Mouse (Mus musculus): ENCODE data around the gene Rai1. TPM values are rescaled to one million over a fixed set of nuclear protein-coding genes. Genes with fewer than 3 reads are reported as not detected.

Rai1 gene
- total and polyA plus RNA-seq, 3 experiments: 6.6 to 22.6 (median 15.4) TPM

DNA sequence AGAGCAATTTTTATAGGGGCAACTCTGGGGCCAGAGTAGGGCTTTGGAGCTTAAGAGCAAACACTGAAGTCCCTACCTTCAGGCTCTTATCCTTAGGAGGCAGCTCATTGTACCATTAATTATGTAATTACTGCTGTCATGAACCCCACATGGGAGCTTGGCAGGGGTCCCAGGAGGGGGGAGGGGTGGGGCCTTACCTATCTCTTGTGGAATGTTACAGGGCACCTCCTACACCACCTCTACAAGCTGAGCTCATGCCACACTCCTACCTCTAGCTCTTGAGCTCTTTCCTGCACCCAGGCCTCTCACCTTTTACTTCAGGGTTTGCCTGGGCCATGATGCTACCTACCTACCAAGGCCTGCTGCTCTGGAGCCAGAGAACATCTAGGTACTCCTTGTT is 73.7 kb downstream of the Rai1 start:
- peaks cover 0 to 56% of the 10 kb centered on the region in 2 experiments for H3K36me3 ChIP-seq (replicated peaks in 1 of 2; ENCODE audit: control insufficient read depth in 1 of 2, insufficient read depth in 1 of 2, low read length in 1 of 2)

DNA sequence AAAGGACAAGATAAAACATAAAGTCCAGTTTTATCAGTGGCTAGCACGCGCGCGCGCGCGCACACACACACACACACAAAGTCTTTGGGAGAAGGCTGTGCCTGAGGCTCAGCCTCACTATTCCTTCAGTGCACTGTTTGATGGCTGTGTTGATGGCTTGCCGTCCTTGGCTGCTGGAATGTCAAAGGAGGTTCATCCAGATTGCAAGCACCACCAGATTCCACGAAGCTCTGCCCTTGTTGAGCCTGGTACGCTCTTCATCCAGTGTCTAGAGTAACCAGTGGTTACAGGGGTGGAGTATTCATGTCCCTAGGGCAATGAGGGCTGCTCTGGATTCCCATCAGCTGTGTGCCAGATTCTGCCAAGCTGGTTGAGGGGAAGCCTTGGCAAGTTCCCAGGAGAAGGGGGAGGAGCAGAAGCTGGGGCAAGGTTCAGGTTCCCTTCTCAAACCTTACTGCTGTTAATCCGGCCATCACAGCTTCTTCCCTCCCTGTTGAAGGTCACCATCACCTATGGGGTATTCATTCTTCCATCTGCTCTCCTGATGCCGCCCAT is 77.4 kb downstream of the Rai1 start:
- H3K4me3 ChIP-seq (replicated peaks in 1 of 3; ENCODE audit: low read depth in 2 of 3, low read length in 2 of 3, poor library complexity in 1 of 3): no peak overlapping the region
- no peaks in the 10 kb centered on the region for H3K27me3 ChIP-seq (replicated peaks)
- H3K9ac ChIP-seq (ENCODE audit: insufficient read depth, low read depth): no peak overlapping the region
- dilution Hi-C loops (cut with MboI; ENCODE audit: extremely low pct_ligation_motif_present, extremely low pct_unique_long_range_greater_than_20kb, low sequenced_read_pairs) (no loop called here), in situ Hi-C loops (cut with MboI; ENCODE audit: low pct_ligation_motif_present, low pct_unique_long_range_greater_than_20kb, low sequenced_read_pairs) (loop anchor here (5.0 kb wide), 1 partner anchor 55 kb away; no protein-coding TSS in a partner anchor)
- no peaks in the 10 kb centered on the region for H3K9me3 ChIP-seq (replicated peaks; ENCODE audit: low read length)
- peaks cover 17 to 45% of the 10 kb centered on the region in 2 experiments for H3K36me3 ChIP-seq (replicated peaks in 1 of 2; ENCODE audit: control insufficient read depth in 1 of 2, insufficient read depth in 1 of 2, low read length in 1 of 2)
- H3K4me1 ChIP-seq (ENCODE audit: control insufficient read depth in 1 of 2, insufficient read depth in 2 of 2): peaks cover 24 to 40% of the 10 kb centered on the region in 2 experiments
- TF ChIP-seq JUN (IDR thresholded peaks at IDR 0.05; ENCODE audit: insufficient read depth, low read depth, low read length) (no peak), CHD1 (IDR thresholded peaks at IDR 0.05; ENCODE audit: low read depth, low read length) (no peak), HCFC1 (IDR thresholded peaks at IDR 0.05; ENCODE audit: low read depth, low read length) (no peak), EP300 (IDR thresholded peaks at IDR 0.05; ENCODE audit: low read length) (no peak), ZKSCAN1 (IDR thresholded peaks at IDR 0.05; ENCODE audit: borderline replicate concordance, low read depth, low read length) (no peak), RCOR1 (conservative IDR thresholded peaks at IDR 0.05; ENCODE audit: low read depth, low read length) (no peak), USF1 (IDR thresholded peaks at IDR 0.05; ENCODE audit: low read depth, low read length) (no peak), NELFE (IDR thresholded peaks at IDR 0.05; ENCODE audit: low read depth, low read length) (no peak), ELF1 (IDR thresholded peaks at IDR 0.05; ENCODE audit: low read depth, low read length) (no peak), SMC3 (IDR thresholded peaks at IDR 0.05; ENCODE audit: low read depth, low read length) (no peak), MYC (IDR thresholded peaks at IDR 0.05; ENCODE audit: low read depth, low read length) (no peak), POLR2A (IDR thresholded peaks at IDR 0.05; ENCODE audit: low read depth, low read length) (no peak)
- no peak overlapping the region for H3K27ac ChIP-seq (ENCODE audit: insufficient read depth, low read depth)
- no peaks in the 10 kb centered on the region for H3K79me2 ChIP-seq (replicated peaks; ENCODE audit: control insufficient read depth, extremely low read depth, insufficient read depth, poor library complexity, severe bottlenecking)
- DNase-seq (ENCODE audit: extremely low read depth): no peak
- H3K4me2 ChIP-seq (ENCODE audit: insufficient read depth, low read depth, poor library complexity, severe bottlenecking): no peak overlapping the region

More for the DNA sequence above, 73.7 kb downstream of the Rai1 start:
- dilution Hi-C loops (cut with MboI; ENCODE audit: extremely low pct_ligation_motif_present, extremely low pct_unique_long_range_greater_than_20kb, low sequenced_read_pairs) (no loop called here), in situ Hi-C loops (cut with MboI; ENCODE audit: low pct_ligation_motif_present, low pct_unique_long_range_greater_than_20kb, low sequenced_read_pairs) (no loop called here)
- H3K27ac ChIP-seq (ENCODE audit: insufficient read depth, low read depth): no peak overlapping the region
- H3K27me3 ChIP-seq (replicated peaks): no peaks in the 10 kb centered on the region
- TF ChIP-seq JUN (IDR thresholded peaks at IDR 0.05; ENCODE audit: insufficient read depth, low read depth, low read length) (no peak), MYC (IDR thresholded peaks at IDR 0.05; ENCODE audit: low read depth, low read length) (no peak), NRF1 (IDR thresholded peaks at IDR 0.05; ENCODE audit: low read depth, low read length) (no peak), BHLHE40 (IDR thresholded peaks at IDR 0.05; ENCODE audit: low read depth, low read length) (no peak), USF1 (IDR thresholded peaks at IDR 0.05; ENCODE audit: low read depth, low read length) (no peak), MEF2A (IDR thresholded peaks at IDR 0.05; ENCODE audit: borderline replicate concordance, low read depth, low read length) (no peak), TCF12 (IDR thresholded peaks at IDR 0.05; ENCODE audit: low read depth, low read length) (no peak), ZC3H11A (IDR thresholded peaks at IDR 0.05; ENCODE audit: low read depth, low read length) (no peak), TBP (conservative IDR thresholded peaks at IDR 0.05; ENCODE audit: low read depth, low read length) (no peak), E2F4 (IDR thresholded peaks at IDR 0.05; ENCODE audit: insufficient replicate concordance, low read depth, low read length) (no peak), MAFK (IDR thresholded peaks at IDR 0.05; ENCODE audit: insufficient replicate concordance, low read length) (no peak), ZKSCAN1 (IDR thresholded peaks at IDR 0.05; ENCODE audit: borderline replicate concordance, low read depth, low read length) (no peak), USF2 (conservative IDR thresholded peaks at IDR 0.05; ENCODE audit: low read depth, low read length) (no peak)
- H3K79me2 ChIP-seq (replicated peaks; ENCODE audit: control insufficient read depth, extremely low read depth, insufficient read depth, poor library complexity, severe bottlenecking): no peaks in the 10 kb centered on the region
- peaks cover 3% of the 10 kb centered on the region for H3K9me3 ChIP-seq (replicated peaks; ENCODE audit: low read length)
- no peak overlapping the region for H3K4me3 ChIP-seq (replicated peaks in 1 of 3; ENCODE audit: low read depth in 2 of 3, low read length in 2 of 3, poor library complexity in 1 of 3)
- H3K4me2 ChIP-seq (ENCODE audit: insufficient read depth, low read depth, poor library complexity, severe bottlenecking): no peak overlapping the region
- peaks cover 4 to 5% of the 10 kb centered on the region in 2 experiments; a peak in 3 of 4 replicates for H3K4me1 ChIP-seq (ENCODE audit: control insufficient read depth in 1 of 2, insufficient read depth in 2 of 2)
- DNase-seq (ENCODE audit: extremely low read depth): no peak
- no peak overlapping the region for H3K9ac ChIP-seq (ENCODE audit: insufficient read depth, low read depth)

Measured in CH12.LX (cell line).